Mouse (Mus musculus) liver, embryonic 18 days (tissue): ENCODE results near the gene Itga11. TPM values are rescaled to one million over a fixed set of nuclear protein-coding genes. Genes with fewer than 3 reads are reported as not detected.

Experiments
- polyA plus RNA-seq: library from polyadenylated mRNA; depleted of rRNA; stranded (reverse); fragments of >200 nt; gene quantifications from 2 replicates; pipeline ENCODE4 v1.2.3, GENCODE M21; 2012; rRNA removed

Gene Itga11
- polyA plus RNA-seq = 0.11 and 0.15 TPM in 2 replicates

DNA sequence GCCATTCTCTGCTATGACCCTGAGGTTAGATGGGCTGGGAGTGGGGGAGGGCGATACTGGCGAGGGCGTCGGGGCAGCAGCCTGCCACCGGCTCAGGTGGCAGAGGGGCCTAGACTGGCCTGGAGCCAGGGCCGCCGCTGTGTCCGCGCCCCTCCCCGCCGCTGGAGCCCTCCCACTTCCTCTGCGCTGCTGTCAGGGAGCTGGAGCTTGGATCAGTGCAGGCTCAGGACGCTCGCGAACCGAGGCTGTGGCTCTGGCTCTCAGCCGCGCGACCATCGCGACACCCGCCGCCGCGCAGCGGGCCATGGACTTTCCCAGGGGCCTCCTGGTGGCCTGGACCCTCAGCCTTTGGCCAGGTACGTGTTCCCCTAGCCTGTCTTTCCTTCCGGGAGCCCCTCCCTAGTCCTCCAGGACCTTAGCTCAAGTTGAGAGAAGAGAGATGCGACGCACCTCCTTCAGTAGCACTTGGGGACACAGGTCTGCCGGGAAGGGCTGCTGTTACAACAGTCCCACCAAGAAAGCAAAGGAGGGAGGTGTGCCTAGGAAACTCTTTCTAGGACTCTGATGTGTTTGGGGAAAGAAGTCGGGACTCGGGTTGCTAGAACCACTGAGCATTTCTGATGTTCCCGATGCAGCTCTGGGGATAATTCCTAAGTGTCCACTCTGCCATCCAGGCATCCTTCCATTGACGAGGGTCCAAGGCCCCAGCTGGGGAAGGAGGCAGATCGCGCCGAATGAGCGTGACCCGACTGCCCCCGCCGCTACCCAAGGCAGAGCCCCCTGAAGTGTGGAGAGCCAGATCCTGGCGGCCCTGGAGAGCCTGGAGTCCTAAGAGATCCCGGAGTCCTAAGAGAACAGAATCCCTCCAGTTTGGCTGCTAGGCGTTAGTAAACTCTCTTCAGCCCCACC is at the start of gene Itga11:
Gene Itga11 (plus strand): TSS at position 186 of the 909 bp plus-strand sequence.

DNA sequence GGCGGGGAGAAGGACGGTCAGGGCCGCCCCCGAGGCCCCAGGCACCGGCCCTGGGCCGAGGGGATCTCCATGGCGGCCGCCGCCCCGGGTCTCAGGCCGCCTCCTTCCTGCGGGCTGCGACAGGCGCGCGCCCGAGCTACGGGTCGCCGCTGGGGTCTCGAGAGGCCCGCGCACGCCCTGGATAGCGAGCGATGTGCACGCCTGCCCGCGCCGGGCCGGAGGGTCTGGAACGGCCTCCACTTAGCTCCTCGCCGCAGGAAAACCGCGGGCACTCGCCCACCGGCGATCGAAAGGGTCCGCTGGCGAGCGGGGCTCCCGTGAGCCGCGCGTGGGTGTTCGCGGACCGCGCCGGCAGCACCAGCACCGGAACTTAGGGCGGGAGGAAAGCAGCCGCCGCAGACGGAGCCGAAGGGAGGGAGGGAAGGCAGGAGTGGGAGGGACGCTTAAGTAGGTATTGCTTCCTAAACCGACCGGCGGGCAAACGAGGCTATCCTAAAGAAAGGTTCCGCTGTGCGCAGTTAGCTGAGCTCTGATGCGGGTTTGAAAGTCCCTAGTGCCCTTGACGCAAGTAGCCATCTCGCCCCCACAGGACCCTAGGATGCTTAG is 134.0 kb downstream of the Itga11 start, which contains the start of gene Fem1b:
Gene Fem1b (minus strand): TSS at position 419 of the 606 bp plus-strand sequence.

Other genes with a start within 250 kb of the Itga11 start
- 1.3 and 1.6 TPM in 2 replicates for gene Coro2b, start 140.8 kb upstream of the Itga11 start, polyA plus RNA-seq
- 5.7 and 6.1 TPM in 2 replicates for gene Fem1b, start 134.1 kb downstream of the Itga11 start, polyA plus RNA-seq
- gene Cln6, start 161.0 kb downstream of the Itga11 start, polyA plus RNA-seq = 12.8 and 15.8 TPM in 2 replicates
- 2.2 and 4.2 TPM in 2 replicates for gene Calml4, start 180.3 kb downstream of the Itga11 start, polyA plus RNA-seq